Mouse (Mus musculus): ENCODE measurements at regions not wholly inside any gene's neighbourhood (a gene's known extent, or its start where the extent isn't known, plus 50 kb on each side); places are given as distances from the start of the nearest gene placed in this dataset.

DNA sequence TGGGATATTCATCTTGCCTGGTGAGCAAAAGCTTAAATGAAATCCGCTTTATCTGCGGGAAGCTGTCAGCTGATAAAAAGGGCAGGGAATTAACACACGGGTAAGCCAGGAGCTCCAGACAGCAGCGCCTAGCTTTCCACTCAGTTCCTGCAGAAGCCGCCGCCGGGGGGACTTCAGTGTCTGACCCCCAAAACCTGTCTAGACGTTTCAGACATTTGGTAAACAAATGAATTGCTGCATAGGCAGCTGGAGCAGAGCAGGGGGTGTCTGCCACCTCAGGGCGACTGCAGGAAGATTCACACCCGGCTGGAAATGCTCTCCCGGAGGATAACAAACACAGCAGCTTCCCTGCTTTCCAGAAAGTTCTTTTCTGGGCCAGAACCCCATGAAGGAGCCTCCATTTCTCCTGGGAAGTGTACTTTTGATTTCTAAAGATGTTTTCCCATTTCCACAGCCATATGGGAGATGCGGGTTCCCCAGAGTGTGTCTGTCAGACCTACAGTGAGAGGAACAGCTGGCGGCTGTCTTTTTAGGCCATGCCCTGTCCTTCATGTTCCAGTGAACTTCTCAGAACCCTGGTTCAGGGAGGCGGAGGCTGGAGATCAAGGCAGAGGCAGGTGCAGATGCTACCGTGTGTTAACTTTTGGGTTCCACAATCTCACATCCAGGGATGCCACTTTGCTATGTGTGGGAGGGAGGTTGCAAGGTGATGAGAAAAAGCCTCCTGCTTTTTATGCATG, 58.7 kb upstream of the Pmepa1 start:
- no peak for DNase-seq (ENCODE audit: low read depth, low spot score)

DNA sequence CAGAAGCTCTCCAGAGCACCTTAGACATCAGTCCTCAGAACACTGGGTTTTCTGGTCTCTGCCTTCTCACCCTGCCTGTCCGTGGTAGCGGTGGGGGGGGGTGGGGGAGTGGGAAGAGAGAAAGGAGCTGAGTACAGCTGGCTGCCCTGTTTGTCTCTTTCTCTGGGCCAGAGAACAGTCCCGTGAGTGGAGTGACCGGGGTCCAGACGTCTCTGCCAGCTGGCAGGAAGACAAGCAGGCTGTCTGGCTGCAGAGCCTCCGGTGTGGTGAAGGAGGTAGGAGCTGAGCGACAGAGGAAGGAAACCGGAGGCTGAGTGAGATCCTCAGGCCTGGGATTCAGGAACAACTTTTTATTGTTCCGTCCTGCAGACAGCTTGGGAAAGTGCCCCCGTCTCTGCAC, 59.5 kb upstream of the Pmepa1 start:
- no peak for DNase-seq (ENCODE audit: low read depth, low spot score)

DNA sequence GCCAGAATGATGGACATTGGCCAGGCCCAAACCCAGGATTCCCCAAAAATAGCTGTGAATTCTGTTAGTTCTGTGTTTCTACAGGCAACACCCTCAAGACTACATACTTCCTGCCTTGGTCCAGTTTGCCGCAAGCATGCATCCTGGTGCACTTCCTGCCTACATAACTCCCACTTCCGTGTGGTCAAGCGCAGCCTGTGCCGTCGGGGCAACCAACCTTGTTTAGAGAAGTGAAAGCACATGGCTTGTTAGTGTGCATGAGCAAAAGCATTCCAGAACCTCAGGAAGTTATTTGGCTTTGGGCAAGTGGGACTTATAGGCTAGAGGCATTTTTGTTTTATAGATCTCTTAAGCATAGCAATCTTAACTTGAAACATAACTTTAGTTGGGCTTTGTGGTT, 61.3 kb upstream of the Pmepa1 start:
- no peak for DNase-seq (ENCODE audit: low read depth, low spot score)

DNA sequence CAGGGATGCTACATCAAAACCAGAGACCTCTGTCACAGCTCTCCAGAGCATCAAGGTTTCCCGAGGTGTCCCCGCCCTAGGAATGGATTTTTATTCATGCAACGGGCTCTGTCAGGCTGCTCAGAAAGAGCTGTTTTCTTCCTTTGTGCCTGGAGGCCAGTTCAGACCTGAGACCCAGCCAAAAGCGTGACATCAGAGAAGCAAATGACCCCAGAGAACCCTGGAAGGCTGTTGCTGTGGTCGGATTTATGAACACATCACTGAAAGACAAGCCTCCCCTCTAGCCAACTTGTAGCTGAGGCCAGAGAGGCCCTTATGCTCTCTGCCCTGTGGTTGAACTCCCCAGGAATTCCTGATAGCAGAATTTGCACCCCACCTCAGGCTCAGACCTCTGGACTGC, 62.3 kb upstream of the Pmepa1 start:
- no peak for DNase-seq (ENCODE audit: low read depth, low spot score)

DNA sequence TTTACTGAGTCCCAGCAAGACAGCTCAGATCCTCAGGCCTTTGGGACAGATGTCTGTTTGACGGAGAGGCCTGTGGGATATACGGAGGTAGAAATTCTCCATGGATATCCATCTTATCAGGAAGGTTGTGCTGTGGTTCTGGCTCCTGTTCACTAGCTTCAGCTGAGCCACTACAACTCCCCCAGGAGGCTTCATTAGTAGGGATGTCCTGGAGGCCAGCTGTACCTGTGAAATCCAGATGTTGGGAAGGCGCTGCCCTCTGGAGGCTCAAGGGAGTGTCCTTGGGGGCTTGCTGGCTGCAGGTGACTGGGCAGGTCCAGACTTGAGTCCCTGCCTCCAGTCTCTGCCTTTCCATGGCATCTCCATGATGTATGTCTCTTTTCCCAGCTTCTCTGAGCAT, 62.9 kb upstream of the Pmepa1 start:
- DNase-seq (ENCODE audit: low read depth, low spot score): no peak

DNA sequence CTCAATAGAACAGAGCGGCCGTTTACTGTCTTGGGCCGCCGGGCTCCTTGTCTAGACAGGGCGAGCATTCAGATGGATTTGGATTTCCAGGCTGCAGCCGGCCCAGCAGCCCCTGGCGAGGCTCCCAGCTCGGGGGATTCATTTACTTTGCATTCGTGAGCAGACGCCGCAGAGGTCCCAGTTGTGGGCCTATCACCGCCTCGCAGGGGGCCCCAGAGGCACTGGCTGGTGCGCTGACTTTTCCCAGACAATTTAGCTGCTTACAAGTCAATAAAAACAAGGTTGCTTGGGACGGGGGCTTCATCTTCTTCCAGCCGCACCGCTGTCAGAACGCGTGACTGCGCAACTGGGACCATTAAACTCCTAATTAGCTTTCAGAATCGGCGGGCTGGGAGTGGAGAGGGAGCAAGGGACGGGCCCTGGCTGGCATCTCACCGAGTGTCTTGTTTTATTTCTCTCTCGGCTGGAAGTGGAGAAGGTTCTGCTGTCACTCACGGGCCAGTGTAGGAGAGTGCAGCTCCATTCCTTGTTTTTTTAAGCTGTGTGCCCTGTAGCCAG, 63.8 kb upstream of the Pmepa1 start:
- no peak for DNase-seq (ENCODE audit: low read depth, low spot score)

DNA sequence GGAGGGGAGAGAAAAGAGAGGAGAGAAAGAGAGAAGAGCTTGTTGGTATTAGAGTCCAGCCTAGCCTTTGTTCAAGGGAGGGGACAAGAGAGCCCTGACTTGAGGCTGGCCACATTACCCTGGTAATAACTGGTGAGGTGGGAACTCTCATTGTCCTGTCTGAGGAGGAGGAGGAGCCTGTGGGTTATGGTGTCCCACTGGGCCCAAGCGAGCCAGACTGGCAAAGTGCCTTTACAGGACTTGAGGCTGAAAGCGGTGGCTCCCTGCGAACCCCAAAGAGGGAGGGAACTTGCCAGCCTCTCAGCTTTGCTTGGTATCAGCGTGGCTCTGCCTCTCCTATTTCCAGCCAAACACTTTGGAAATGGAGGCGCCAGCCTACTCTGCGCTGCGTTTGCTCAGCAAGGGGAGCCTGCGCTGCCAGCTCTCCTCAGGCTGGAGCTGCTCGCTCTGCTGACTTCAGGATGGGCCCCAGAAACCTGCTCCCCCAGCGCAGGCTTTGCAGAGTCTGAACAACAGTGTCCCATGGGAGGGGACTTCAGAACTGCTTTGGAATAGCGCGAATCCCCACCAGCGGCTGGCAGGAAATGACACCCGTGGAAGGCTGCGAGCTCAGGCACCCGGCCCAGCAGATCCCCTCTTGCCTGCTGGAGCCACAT, 66.4 kb upstream of the Pmepa1 start:
- DNase-seq (ENCODE audit: low read depth, low spot score): no peak

DNA sequence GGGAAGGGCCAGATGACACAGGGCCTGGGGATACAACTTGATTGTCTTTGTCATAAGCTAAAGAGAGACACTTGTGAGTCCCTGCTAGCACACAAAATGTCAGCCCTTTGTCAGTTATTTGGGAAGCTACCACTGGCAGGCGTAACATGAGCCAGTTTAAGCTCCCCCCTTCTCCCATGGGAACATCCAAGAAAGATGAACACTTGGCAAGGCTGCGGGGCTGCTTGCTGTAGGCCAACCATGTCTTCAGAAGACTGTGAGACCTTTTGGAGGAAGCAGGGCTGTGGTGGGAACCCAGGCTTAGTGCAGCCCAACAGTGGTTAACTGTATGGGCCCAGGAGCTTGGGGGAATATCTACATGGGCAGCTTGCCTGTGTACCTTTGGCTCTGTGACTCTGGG, 67.3 kb upstream of the Pmepa1 start:
- DNase-seq (ENCODE audit: low read depth, low spot score): no peak

DNA sequence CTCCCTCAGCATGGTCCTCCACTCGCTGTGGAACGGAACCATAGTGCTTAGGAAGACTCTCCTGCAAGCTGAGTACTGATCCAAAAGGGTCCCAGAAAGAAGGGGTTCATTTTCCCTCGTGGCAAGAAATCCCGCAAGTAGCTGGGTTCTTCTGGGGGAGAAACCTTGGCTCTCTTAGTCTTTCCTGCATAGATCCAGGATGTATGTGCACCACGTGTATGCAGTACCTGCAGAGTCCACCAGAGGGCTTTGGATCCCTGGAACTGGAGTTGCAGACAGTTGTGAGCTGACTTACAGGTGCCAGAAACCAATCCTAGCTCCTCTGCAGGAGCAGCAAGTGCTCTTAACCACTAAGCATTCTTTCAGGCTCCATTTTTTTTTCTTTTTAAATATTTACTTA, 67.9 kb upstream of the Pmepa1 start:
- no peak for DNase-seq (ENCODE audit: low read depth, low spot score)

DNA sequence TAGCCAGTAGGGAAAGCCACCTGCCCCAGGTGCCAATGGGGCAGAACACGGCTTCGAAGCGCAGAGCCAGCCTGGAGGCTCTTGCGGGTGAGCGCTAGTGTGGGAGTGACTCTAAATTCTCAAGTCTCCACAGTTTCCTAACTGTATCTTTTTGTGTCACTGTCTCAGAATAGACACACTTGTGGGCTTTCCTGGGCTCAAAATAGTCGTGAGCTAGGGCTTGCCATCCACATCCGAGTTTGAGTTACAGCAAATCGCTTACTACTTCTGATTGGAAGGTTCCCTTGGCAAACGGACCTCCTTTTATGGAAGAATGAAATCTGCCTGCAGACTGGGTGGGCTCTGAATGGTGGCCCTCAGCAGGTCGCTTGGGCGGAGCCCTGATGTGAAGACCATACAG, 71.0 kb upstream of the Pmepa1 start:
- DNase-seq (ENCODE audit: low read depth, low spot score): no peak

DNA sequence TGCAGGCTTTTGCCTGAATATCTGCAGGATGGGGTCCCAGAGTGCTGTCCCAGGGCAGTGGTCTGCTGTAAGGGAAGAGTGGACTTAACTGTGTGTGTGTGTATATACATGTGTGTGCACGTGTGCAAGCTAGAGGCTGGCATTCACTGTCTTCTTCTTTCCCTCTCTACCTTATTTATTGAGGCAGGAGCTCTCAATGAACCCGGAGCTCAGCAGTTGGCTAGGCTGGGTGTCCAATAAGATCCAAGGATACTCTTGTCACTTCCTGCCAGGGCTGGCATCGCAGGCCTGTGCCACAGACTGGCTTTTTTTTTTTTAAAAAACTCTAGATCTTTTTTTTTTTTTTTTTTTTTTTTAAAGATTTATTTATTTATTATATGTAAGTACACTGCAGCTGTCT, 72.4 kb upstream of the Pmepa1 start:
- no peak for DNase-seq (ENCODE audit: low read depth, low spot score)

DNA sequence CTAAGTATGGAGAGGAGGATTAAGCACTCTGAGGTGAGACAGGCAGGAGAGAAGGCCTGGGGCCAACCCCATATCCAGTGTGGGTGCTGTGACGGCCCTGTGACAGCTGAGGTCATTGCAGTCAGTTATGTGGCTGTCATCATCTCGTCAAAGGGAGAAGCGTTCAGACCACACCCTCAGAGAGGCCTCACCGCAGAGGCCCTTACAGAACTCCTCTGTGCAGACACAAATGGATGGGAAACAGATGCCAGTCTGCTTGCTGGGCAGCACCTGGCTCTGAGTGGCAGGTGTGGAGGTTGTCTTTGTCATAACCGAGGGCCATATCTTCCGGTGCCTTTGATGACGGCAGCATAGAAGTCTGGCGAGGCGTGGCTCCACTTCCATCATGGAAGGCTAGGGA, 73.2 kb upstream of the Pmepa1 start:
- no peak for DNase-seq (ENCODE audit: low read depth, low spot score)

DNA sequence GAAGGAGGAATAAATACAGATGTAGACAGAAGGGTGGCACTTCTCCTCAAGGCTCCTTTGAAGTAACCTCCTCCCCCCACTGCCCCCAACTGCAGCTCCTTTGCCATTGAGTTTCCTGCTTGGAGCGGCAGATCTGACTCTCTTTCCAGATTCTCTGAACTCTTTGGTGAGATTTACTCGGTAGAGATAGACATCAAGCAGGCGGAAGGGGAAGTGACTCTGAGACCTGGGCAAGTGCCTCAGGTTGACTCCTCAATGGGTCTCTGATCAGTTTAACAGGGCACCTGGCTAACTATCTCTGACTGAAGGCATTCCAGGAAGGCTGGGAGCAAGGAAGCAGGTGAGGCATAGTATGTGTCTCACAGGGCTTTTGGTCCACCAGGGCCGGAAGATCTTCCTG, 73.6 kb upstream of the Pmepa1 start:
- DNase-seq (ENCODE audit: low read depth, low spot score): no peak

DNA sequence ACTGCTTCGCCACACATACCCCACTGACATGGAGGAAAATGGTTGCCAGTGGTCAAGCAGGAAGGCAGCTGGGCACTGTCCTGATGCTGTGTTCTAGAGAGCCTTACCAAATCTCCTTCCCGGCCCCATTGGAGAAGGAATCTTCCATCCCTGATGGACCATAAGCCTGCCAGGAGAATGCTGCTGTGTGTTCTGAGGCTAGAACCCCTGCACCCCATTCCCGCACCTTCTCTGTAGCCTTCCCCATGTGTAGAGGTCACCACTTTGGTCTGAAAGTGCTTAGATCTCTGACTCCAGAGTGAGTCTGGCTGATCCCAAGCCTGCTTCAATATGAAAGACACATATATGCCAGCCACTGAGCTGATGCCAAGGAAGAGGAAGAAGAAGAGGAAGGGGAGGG, 74.1 kb upstream of the Pmepa1 start:
- DNase-seq (ENCODE audit: low read depth, low spot score): no peak

DNA sequence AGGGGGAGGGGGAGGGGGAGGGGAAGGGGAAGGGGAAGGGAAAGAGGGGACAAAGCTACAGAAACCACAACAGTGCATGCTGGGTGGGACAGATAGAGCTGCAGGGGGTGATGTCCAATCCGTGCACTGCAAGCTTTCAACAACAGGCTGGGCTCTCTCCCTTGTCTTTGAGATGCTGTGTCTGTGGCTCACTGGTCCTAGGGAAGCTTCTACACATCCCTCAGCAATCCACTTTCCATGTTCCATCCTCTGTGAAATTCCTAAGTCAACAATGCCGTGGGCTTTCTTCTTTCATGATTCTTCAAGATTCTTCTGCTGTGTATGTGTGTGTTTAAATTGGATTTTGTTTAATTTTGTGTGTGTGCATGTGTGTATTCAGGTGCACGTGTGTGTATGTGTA, 74.5 kb upstream of the Pmepa1 start:
- no peak for DNase-seq (ENCODE audit: low read depth, low spot score)

DNA sequence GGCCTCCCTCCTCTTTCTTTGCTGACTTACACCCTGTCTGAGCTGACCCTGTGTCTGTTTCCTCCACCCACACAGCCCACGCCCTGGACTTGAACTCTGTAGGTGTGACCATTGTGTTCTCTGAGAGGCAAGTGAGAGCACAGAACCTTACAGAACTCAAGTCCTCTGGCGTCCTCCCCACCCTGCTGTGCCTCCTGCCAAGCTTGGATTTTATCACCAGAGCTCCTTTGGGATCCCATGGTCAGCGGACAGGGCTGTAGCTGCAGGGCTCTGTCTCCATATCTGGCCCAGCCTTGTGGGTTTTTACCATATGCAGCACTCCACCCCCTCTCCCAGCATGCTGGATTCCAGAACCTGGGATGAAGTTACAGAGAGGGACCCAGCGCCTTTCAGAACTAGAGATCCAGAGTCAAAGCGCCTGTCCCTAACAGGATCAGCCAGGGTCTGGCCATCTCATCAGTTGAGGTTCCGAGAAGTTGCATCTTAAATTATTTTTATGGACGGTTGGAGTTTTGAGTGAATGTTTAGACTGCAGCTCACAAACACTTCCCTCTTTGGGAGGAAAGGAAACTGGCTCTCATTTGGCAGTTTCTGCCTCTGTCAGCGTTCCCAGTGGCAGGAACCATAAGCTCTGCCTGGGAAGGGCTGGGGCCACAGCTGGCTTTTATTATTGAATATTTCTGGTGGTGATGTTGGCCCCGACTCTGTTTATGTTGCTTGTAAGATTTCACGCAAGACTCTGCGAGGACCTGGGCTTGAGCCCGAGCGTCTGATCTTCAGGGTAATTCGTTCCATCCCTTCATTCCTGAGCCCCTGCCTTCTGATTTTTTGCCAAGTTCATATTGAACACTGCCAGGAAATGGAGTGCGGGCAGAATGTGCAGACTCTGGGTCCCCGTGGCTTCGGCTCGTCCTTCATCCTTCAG, 75.8 kb upstream of the Pmepa1 start:
- DNase-seq (ENCODE audit: low read depth, low spot score): no peak

DNA sequence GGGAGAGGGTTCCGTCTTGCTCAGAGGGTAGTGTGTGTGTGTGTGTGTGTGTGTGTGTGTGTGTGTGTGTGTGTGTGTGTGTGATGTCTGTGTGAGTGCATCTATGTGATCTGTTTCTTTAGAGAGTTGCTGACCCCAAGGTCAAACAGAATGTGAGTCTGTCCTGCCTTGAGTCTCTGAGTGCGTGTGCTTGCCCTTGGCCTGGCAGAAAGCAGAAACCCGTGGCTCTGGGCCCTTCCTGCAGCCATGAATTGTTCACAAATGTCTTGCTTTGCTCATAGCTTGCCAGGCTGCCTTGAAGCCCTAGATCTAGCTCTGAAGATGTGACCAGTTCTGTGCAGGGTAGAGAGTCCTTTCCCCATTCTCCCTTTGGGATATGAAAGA, 76.4 kb upstream of the Pmepa1 start:
- DNase-seq (ENCODE audit: low read depth, low spot score): no peak

DNA sequence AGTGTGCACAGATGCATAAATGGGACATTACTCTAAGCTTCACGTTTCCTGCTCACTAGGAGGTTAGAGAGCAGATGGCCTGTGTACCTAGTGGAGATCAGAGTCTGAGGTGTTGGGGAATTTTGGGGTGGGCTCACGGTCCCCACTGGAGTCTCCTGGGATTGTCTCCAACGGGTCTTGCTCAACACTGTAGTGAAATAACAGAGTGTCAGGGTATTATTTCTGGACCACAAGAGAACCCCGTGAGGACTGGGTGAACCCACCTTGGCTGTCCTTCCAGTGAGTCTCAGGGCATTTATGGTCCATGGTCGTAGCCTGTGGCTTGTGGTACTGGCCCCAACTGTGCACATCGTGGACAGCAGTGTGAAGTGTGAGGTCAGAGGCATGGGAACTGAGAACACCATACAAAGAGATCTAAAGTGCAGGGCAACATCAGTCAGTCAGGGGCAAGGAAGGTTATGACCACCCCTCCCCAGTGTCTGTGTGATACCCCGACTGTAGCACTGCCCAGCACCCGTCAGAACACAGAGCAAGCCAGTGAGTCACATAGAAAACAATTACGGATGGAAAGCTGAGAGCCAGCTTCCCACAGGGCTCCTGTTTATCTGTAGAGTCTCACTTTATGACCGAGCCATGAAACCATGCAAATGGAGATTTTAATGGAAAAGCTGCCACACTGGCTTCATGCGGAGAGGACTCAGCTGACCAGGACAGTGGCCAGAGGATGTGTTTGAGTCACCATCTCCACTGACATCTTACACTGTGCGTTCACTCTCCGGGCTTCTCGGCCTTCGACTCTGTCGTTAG, 77.3 kb upstream of the Pmepa1 start:
- DNase-seq (ENCODE audit: low read depth, low spot score): no peak

DNA sequence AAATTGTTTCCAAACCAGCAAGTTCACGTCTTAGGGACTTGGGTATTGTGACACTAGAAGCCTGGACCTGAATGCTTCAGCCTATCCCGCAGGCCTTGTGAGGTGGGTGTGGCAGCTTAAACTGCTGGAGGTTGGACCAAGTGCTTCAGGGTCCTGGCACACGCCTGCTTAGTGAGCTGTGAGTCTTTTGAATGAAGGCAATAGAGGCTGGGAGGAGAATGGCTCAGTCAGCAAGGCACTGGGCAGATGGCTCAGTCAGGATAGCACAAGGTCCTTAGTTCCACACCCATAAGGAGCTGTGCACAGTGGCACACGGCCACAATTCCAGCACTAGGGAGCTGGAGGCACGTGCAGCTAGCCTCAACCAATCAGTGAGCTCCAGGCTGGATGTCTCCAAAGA, 80.5 kb upstream of the Pmepa1 start:
- DNase-seq (ENCODE audit: low read depth, low spot score): no peak

DNA sequence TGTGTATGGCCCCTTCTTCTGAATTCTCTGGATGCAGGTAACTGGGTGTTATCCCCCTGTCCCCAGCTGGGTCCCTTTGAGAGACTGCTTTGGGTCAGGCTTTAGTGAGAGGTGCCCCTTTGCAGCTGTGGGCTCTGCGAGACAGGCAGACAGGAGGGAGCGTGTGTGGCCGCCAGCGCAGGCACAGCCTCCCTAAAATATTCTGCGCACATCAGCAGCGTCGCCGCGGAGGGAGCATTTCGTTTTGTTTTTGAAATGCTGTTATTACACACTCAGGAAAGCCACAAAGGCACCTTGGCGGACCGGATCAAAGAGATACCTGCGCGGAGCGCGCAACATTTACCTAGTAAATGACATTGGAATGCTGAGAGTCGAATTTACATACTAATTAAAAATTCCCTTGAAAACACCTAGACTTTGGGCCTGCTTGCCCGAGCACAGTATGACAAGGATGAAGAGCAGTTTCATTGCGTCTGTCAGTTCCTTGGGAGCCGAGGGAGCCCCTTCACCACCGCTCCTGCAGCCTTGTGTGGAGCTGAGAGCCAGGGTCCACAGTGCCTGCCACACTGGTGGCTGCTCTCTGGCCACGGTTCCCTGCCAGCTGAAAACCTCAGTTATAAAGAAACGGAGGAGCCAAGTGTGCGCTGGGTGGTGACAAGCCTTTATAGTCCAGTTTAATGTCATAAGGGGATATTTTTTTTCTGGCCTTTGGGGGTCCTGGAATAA, 89.3 kb upstream of the Pmepa1 start:
- DNase-seq (ENCODE audit: low read depth, low spot score): no peak

DNA sequence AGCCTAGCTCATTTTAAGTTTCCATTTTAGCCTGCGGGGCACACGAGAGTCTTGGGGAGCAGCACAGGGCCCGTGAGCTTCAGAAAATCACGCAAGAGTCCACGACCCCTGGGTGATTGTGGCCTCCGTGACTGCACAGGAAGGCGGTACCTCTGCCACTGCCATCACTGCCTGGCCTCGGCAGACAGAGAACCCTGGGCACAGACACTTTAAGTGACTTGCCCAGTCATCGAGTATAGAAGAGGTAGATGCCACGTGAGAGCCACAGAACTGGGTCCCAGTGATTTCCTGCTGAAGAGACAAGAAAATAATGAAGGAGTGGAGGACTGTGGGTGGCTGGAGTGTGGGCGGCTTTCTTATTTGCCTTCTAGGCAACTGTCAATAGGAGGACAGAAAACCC, 90.4 kb upstream of the Pmepa1 start:
- no peak for DNase-seq (ENCODE audit: low read depth, low spot score)
